Mouse (Mus musculus) MN1 (cell line): ENCODE measurements around the gene Mtmr10.

ENCODE experiments used
- DNase-seq: peaks from one replicate; pipeline ENCODE4 v3.0.0-alpha.2; 2016; ENCODE audit warnings: low spot score

Mtmr10 gene

GRCm38 (mm10) chr7:64373147-64373829 lies 85.8 kb downstream of the Mtmr10 start:
- peak; percentile 8 for DNase-seq

- DNase-seq, result peak; percentile 78
Measured at GRCm38 (mm10) chr7:64373830-64374562, 86.5 kb downstream of the Mtmr10 start, which contains the start of gene Fan1. Gene Fan1, minus strand, starts transcription at chr7:64374095.
